Mouse (Mus musculus) forebrain, embryonic 12.5 days (tissue): ENCODE results near the gene March1. TPM values are rescaled to one million over a fixed set of nuclear protein-coding genes. Genes with fewer than 3 reads are reported as not detected.

Source experiments
- ATAC-seq: fragments of 200-750 bp; cut with Nextera tagmentation; 2 replicates; pipeline ENCODE4 v1.8.0; 2017; ENCODE audit warnings: moderate TSS enrichment; ENCODE audit not compliant: low FRiP score
- H3K27ac ChIP-seq: fragments of 300-500 bp; sonication (generic); 2 replicates; pipeline ENCODE4 v1.5.1; 2016; ENCODE audit warnings: mild to moderate bottlenecking
- H3K27me3 ChIP-seq: fragments of 300-500 bp; sonication (generic); 2 replicates; pipeline ENCODE4 v1.6.1; 2016; ENCODE audit warnings: mild to moderate bottlenecking
- H3K36me3 ChIP-seq: fragments of 300-500 bp; sonication (generic); replicated peaks from 2 replicates; pipeline ENCODE4 v1.6.1; 2016; ENCODE audit warnings: mild to moderate bottlenecking
- H3K4me1 ChIP-seq: fragments of 300-500 bp; sonication (generic); 2 replicates; pipeline ENCODE4 v1.6.1; 2016
- H3K4me2 ChIP-seq: fragments of 300-500 bp; sonication (generic); 2 replicates; pipeline ENCODE4 v1.6.1; 2016; ENCODE audit warnings: mild to moderate bottlenecking, moderate library complexity
- H3K4me3 ChIP-seq: fragments of 300-500 bp; sonication (generic); replicated peaks from 2 replicates; pipeline ENCODE4 v1.5.1; 2016; ENCODE audit warnings: mild to moderate bottlenecking
- H3K9ac ChIP-seq: fragments of 300-500 bp; sonication (generic); 2 replicates; pipeline ENCODE4 v1.6.1; 2016; ENCODE audit warnings: mild to moderate bottlenecking
- H3K9me3 ChIP-seq: fragments of 300-500 bp; sonication (generic); 2 replicates; pipeline ENCODE4 v1.6.1; 2016
- WGBS: fragments of 180-500 bp; shearing (Covaris S2); methylation state at CpG from one replicate; pipeline ENCODE4 v1.1.7; 2016; 5-methylcytosine and 5-hydroxymethylcytosine counted together
- polyA plus RNA-seq: library from polyadenylated mRNA; unstranded; fragments of >200 nt; fragmentation: Nextera tagmentation; extraction: Ambion mirVana; gene quantifications from 2 replicates; pipeline ENCODE4 v1.2.1, GENCODE M21; 2016

The March1 gene
- polyA plus RNA-seq, 1 experiment from 2014 or later = 10.1 TPM

DNA sequence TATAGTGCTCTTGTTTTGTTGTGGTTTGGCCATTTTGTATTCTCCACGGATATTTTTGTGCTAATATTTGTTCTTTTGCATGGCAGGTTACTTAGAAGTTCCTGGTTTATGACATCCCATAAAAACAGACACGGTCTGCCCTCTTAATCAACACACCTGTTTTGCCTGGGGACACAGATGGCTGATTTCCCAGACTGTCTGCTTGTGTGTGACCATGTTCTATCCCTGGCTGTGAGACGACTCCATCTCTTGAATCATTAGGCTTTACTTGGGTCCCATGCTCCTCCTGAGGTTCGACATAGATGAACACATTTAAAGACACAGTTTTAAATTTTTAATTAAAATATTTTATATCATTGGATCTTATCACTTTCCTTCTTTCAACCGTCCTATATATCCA, 163.5 kb downstream of the March1 start:
- Histone ChIP-seq H3K4me2 (no peak overlapping the region), H3K9ac (no peak overlapping the region), H3K27ac (no peak overlapping the region), H3K9me3 (no peaks in the 10 kb centered on the region), H3K27me3 (no peaks in the 10 kb centered on the region), H3K4me1 (no peaks in the 10 kb centered on the region), H3K36me3 (no peaks in the 10 kb centered on the region), H3K4me3 (no peak overlapping the region)
- ATAC-seq = no peak
- 84% methylated on average over 5 of the region's 5 CpGs for WGBS

DNA sequence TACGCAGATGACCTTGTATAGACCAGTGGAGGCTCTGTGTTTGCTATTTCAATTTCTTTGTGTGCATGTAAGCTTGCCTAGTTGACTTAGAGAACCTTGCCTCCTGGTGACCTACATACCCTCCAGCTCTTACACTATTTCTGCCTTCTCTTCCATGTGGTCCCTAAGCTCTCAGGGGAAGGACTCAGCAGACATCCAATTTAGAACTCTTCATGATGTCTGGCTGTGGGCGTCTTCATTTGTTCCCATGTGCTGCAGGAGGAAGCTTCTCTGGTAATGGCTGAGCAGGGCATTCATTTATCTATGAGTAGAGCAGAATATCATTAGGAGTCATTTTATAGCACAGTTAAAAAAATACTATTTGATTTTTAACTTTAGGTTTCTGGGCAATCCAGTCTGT, 195.3 kb downstream of the March1 start:
- H3K4me3 ChIP-seq = no peak overlapping the region
- no peak overlapping the region for H3K4me2 ChIP-seq
- H3K9ac ChIP-seq = no peak overlapping the region
- H3K4me1 ChIP-seq = no peaks in the 10 kb centered on the region
- H3K27me3 ChIP-seq = no peaks in the 10 kb centered on the region
- WGBS = 87% methylated on average over 2 of the region's 2 CpGs
- no peaks in the 10 kb centered on the region for H3K9me3 ChIP-seq
- ATAC-seq = no peak
- H3K36me3 ChIP-seq = no peaks in the 10 kb centered on the region
- H3K27ac ChIP-seq = no peak overlapping the region

- no peaks in the 10 kb centered on the region for H3K36me3 ChIP-seq
- no peak overlapping the region for H3K4me3 ChIP-seq
- 90% methylated on average over 3 of the region's 3 CpGs for WGBS
- H3K9ac ChIP-seq = no peak overlapping the region
- no peak overlapping the region for H3K27ac ChIP-seq
- no peaks in the 10 kb centered on the region for H3K27me3 ChIP-seq
- no peak for ATAC-seq
- H3K9me3 ChIP-seq = no peaks in the 10 kb centered on the region
- no peak overlapping the region for H3K4me2 ChIP-seq
- H3K4me1 ChIP-seq = no peaks in the 10 kb centered on the region
Observed at GRCm38 (mm10) chr8:65922294-65923019, 304.8 kb downstream of the March1 start.

DNA sequence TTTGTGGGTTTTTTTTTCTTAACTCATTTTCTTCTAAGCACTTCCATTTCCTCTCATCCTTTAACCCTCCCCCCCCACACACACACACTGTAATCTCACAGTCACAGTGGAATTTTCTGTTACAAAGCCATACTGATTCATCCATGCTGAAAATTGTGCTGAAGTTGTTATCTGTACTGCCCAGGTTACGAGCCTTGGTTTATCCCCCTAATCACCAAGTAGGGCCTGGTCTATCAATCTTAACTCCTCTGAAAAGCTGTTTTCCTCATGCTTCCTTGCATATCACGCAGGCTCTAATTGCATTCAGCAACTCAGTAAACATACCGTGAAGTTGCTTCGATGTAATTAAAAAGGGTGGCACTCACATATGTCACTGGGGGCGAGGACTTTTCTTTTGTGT, 339.2 kb downstream of the March1 start:
- Histone ChIP-seq H3K4me2 (no peak overlapping the region), H3K9ac (no peak overlapping the region), H3K4me3 (no peak overlapping the region), H3K9me3 (no peaks in the 10 kb centered on the region), H3K27me3 (no peaks in the 10 kb centered on the region), H3K36me3 (no peaks in the 10 kb centered on the region), H3K27ac (no peak overlapping the region), H3K4me1 (peaks cover 4% of the 10 kb centered on the region)
- ATAC-seq = peak; percentile 65; the same call in 1 of the 2 replicates
- WGBS = 13% methylated on average over 5 of the region's 5 CpGs

DNA sequence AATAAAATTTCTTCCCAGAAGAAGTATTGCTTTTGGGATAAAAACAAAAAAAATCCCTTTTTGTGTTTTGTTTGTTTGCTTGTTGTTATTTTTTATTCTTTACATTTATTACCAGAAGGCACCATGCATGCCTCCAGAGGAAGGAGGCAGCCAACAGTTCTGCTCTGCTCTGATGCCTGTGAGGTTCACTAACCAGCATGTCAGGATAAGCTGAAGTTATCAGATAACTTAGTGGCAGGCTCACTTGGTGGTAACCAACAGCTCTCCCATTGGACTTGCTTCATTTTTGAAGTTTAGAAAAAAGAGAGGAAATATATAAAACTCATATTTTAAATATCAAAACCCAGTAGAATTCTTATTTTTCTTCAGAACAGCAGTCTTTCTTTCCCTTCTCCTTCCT, 339.8 kb downstream of the March1 start:
- Histone ChIP-seq H3K9ac (no peak overlapping the region), H3K27me3 (no peaks in the 10 kb centered on the region), H3K4me3 (no peak overlapping the region), H3K27ac (no peak overlapping the region), H3K4me2 (no peak overlapping the region), H3K36me3 (no peaks in the 10 kb centered on the region), H3K4me1 (peaks cover 4% of the 10 kb centered on the region), H3K9me3 (no peaks in the 10 kb centered on the region)
- ATAC-seq = no peak

DNA sequence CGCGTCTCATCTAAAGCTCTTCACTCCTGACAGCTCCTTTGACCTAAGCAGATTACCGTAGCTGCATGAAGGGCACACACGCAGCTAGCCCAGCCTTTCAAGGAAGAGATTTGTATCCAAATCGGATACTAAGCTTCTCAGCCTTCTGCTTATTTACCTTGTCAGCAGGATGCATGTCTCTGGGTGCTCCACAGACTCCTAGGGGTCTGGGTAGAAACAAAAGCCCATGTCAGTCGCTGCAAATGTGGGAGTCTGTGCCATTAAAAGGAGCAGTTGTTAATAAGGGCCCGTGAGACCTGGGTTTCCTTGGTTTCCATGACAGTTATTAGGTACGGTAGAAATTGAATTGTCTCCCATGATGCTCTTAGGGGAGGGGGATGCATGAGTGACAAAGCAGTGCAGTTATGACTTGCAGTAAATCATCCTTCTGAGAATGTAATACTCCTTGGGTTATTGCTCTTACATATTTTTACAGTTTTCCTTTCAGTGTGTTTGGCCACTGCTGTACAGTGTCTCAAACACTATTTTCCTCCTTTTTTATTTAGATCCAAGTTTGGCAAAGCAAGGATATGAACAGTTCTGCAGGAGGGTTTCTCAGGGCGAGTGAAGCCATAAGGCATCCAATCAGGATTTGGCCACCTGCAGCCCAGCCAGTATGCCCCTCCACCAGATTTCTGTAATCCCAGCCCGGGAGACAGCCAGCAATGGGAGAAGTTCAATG, 349.0 kb downstream of the March1 start:
- Histone ChIP-seq H3K27ac (peak overlapping the region; percentile 53), H3K36me3 (no peaks in the 10 kb centered on the region), H3K4me2 (peak overlapping the region; percentile 42), H3K9ac (peak overlapping the region; percentile 12; the same call in 1 of the 2 replicates), H3K27me3 (no peaks in the 10 kb centered on the region), H3K9me3 (no peaks in the 10 kb centered on the region), H3K4me3 (peak overlapping the region; percentile 17; the same call in 1 of the 2 replicates), H3K4me1 (peaks cover 19% of the 10 kb centered on the region)
- 2% methylated on average over 10 of the region's 10 CpGs for WGBS
- peak; percentile 82 for ATAC-seq

DNA sequence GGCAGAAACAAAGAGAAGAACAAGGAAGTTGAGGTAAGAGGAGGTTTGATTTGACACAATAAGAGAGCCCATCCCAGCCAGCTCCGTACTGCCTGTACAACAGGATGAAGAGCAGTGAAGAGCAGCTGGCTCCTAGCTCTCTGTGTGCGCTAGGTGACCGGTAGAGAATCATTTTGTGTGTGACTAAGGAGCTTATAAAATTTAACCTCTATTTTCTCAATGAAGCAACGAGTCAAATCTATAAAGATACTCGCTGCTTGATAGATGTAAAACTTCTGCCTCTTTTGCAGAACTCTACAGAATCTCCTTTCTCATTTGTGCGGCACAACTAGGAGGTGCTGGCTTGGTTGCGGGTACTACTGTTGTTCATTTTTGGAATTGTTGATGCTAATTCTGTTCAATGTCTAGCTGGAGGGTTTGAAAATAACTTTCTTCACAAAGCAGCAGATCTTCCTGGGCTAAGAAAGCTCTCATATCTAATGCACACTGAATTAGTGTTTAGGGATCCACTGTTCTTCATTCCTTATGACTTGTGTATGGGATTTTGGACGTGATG, 349.6 kb downstream of the March1 start:
- Histone ChIP-seq H3K9me3 (no peaks in the 10 kb centered on the region), H3K36me3 (no peaks in the 10 kb centered on the region), H3K4me2 (peak overlapping the region; percentile 42), H3K27me3 (no peaks in the 10 kb centered on the region), H3K27ac (0 out of 2 replicates have a peak overlapping the region, but pooled peaks have one; percentile 19), H3K9ac (no peak overlapping the region), H3K4me1 (peaks cover 19% of the 10 kb centered on the region), H3K4me3 (no peak overlapping the region)
- peak; percentile 59; the same call in 1 of the 2 replicates for ATAC-seq
- 41% methylated on average over 8 of the region's 8 CpGs for WGBS

GRCm38 (mm10) chr8:65976905-65977304, 359.2 kb downstream of the March1 start:
- Histone ChIP-seq H3K4me3 (no peak overlapping the region), H3K4me2 (no peak overlapping the region), H3K27me3 (no peaks in the 10 kb centered on the region), H3K36me3 (no peaks in the 10 kb centered on the region), H3K9ac (no peak overlapping the region), H3K9me3 (no peaks in the 10 kb centered on the region), H3K4me1 (no peaks in the 10 kb centered on the region), H3K27ac (no peak overlapping the region)
- ATAC-seq = no peak
- 54% methylated on average over 5 of the region's 5 CpGs for WGBS

- no peak for ATAC-seq
- Histone ChIP-seq H3K9me3 (no peaks in the 10 kb centered on the region), H3K4me1 (no peaks in the 10 kb centered on the region), H3K27ac (no peak overlapping the region), H3K36me3 (no peaks in the 10 kb centered on the region), H3K27me3 (no peaks in the 10 kb centered on the region), H3K4me2 (no peak overlapping the region), H3K4me3 (no peak overlapping the region), H3K9ac (no peak overlapping the region)
- 86% methylated on average over 2 of the region's 2 CpGs for WGBS
Observed at GRCm38 (mm10) chr8:65982039-65982438, 364.3 kb downstream of the March1 start.

- Histone ChIP-seq H3K4me2 (no peak overlapping the region), H3K27ac (no peak overlapping the region), H3K9me3 (no peaks in the 10 kb centered on the region), H3K4me3 (no peak overlapping the region), H3K4me1 (no peaks in the 10 kb centered on the region), H3K27me3 (no peaks in the 10 kb centered on the region), H3K36me3 (no peaks in the 10 kb centered on the region), H3K9ac (no peak overlapping the region)
- ATAC-seq = no peak
- WGBS = 88% methylated on average over 1 of the region's 1 CpGs
Observed at GRCm38 (mm10) chr8:65987665-65988064, 370.0 kb downstream of the March1 start.

DNA sequence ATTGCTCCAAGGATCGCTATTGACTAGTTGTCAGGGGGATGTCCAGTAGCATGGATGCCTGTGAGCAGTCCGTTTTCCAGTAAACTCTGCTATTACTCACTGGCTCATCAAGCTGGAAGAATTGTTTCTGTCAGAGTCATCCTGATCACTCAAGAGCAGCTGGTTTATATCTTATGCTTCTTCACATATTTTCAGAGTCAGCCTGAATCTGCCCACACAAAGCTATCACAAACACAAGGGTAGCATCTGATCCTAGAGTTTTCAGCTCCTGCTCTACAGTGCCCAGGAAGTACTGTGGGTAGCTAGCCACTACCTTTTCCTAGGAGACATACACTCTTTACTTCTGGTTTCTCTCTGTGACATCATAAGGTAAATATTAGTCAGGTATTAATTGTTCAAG, 405.1 kb downstream of the March1 start:
- H3K27ac ChIP-seq = no peak overlapping the region
- H3K4me3 ChIP-seq = no peak overlapping the region
- WGBS = 89% methylated on average over 2 of the region's 2 CpGs
- H3K4me2 ChIP-seq = no peak overlapping the region
- no peak overlapping the region for H3K9ac ChIP-seq
- no peaks in the 10 kb centered on the region for H3K36me3 ChIP-seq
- H3K9me3 ChIP-seq = no peaks in the 10 kb centered on the region
- ATAC-seq = no peak
- no peaks in the 10 kb centered on the region for H3K4me1 ChIP-seq
- H3K27me3 ChIP-seq = no peaks in the 10 kb centered on the region

DNA sequence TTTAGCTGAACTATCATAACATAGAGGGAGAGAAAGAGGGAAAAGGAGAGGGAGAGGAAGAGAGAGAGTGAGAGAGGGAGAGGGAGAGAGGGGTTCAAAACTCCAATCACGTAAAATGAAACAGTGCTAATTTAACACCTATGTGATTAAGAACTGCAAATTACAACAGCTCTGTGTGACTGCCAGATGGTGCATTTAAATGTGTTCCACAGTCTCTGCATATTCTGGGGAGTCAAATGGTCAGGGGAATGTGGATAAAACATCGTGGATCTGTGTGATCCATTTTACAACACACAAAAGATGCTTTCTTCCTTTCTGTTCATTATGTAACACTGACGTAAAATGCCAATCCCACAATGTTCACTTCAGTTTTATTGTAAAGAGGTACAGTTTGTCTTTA, 416.0 kb downstream of the March1 start:
- no peaks in the 10 kb centered on the region for H3K27me3 ChIP-seq
- no peak; the same call in 1 of the 2 replicates for ATAC-seq
- no peak overlapping the region for H3K27ac ChIP-seq
- H3K9ac ChIP-seq = no peak overlapping the region
- H3K4me1 ChIP-seq = no peaks in the 10 kb centered on the region
- H3K4me3 ChIP-seq = no peak overlapping the region
- no peak overlapping the region for H3K4me2 ChIP-seq
- no peaks in the 10 kb centered on the region for H3K36me3 ChIP-seq
- no peaks in the 10 kb centered on the region for H3K9me3 ChIP-seq
- WGBS = 60% methylated on average over 3 of the region's 3 CpGs
